Mouse (Mus musculus): Measurements from ENCODE around the gene Gm13178. TPM values are rescaled to one million over a fixed set of nuclear protein-coding genes. Genes with fewer than 3 reads are reported as not detected.

The Gm13178 gene
- polyA plus RNA-seq (2014; fragmentation: Nextera tagmentation; extraction: Ambion mirVana): not detected in 2 replicates

- no peaks in the 10 kb centered on the region for H3K4me1 ChIP-seq (ENCODE audit: control insufficient read depth in 2 of 2, insufficient read depth in 2 of 2, low read length in 2 of 2)
- H3K4me3 ChIP-seq (ENCODE audit: control insufficient read depth in 1 of 2, insufficient read depth in 1 of 2, low read depth in 1 of 2, low read length in 2 of 2): no peak within 1 kb of the TSS
- H3K9me3 ChIP-seq (ENCODE audit: control insufficient read depth, low read length): no peaks in the 10 kb centered on the region
- no peak within 1 kb of the TSS for H3K4me2 ChIP-seq (ENCODE audit: low read length)
- ATAC-seq (ENCODE audit: insufficient number of reproducible peaks, insufficient read depth, low FRiP score, low read depth): no peak
- H3K36me3 ChIP-seq (ENCODE audit: control insufficient read depth, insufficient read depth, low read length): no peaks in the 10 kb centered on the region
- H3K27ac ChIP-seq (replicated peaks in 1 of 2; ENCODE audit: control insufficient read depth in 1 of 2, insufficient read depth in 1 of 2, low read depth in 2 of 2, low read length in 2 of 2): no peak within 1 kb of the TSS
- WGBS: 68% methylated on average over 1 of the region's 1 CpGs
- H3K9ac ChIP-seq (ENCODE audit: low read length): no peak within 1 kb of the TSS
- H3K27me3 ChIP-seq (ENCODE audit: control insufficient read depth, insufficient read depth, low read length): no peaks in the 10 kb centered on the region
Measured at GRCm38 (mm10) chr4:144721304-144721703, at the start of gene Gm13178. Gene Gm13178 (minus strand): TSS chr4:144721404.

GRCm38 (mm10) chr4:144765722-144766121 is 44.5 kb upstream of the Gm13178 start:
- no peak overlapping the region for H3K27ac ChIP-seq (replicated peaks in 1 of 2; ENCODE audit: control insufficient read depth in 1 of 2, insufficient read depth in 1 of 2, low read depth in 2 of 2, low read length in 2 of 2)
- no peaks in the 10 kb centered on the region for H3K4me1 ChIP-seq (ENCODE audit: control insufficient read depth in 2 of 2, insufficient read depth in 2 of 2, low read length in 2 of 2)
- H3K4me2 ChIP-seq (ENCODE audit: low read length): no peak overlapping the region
- WGBS: 22% methylated on average over 2 of the region's 2 CpGs
- no peak overlapping the region for H3K4me3 ChIP-seq (ENCODE audit: control insufficient read depth in 1 of 2, insufficient read depth in 1 of 2, low read depth in 1 of 2, low read length in 2 of 2)
- no peak for ATAC-seq (ENCODE audit: insufficient number of reproducible peaks, insufficient read depth, low FRiP score, low read depth)
- H3K27me3 ChIP-seq (ENCODE audit: control insufficient read depth, insufficient read depth, low read length): no peaks in the 10 kb centered on the region
- H3K9me3 ChIP-seq (ENCODE audit: control insufficient read depth, low read length): no peaks in the 10 kb centered on the region
- no peak overlapping the region for H3K9ac ChIP-seq (ENCODE audit: low read length)
- no peaks in the 10 kb centered on the region for H3K36me3 ChIP-seq (ENCODE audit: control insufficient read depth, insufficient read depth, low read length)

GRCm38 (mm10) chr4:144749139-144749538 is 27.9 kb upstream of the Gm13178 start:
- ATAC-seq (ENCODE audit: insufficient number of reproducible peaks, insufficient read depth, low FRiP score, low read depth): no peak
- no peak overlapping the region for H3K4me2 ChIP-seq (ENCODE audit: low read length)
- H3K9ac ChIP-seq (ENCODE audit: low read length): no peak overlapping the region
- no peaks in the 10 kb centered on the region for H3K27me3 ChIP-seq (ENCODE audit: control insufficient read depth, insufficient read depth, low read length)
- no peak overlapping the region for H3K4me3 ChIP-seq (ENCODE audit: control insufficient read depth in 1 of 2, insufficient read depth in 1 of 2, low read depth in 1 of 2, low read length in 2 of 2)
- H3K4me1 ChIP-seq (ENCODE audit: control insufficient read depth in 2 of 2, insufficient read depth in 2 of 2, low read length in 2 of 2): no peaks in the 10 kb centered on the region
- WGBS: 35% methylated on average over 1 of the region's 1 CpGs
- no peaks in the 10 kb centered on the region for H3K36me3 ChIP-seq (ENCODE audit: control insufficient read depth, insufficient read depth, low read length)
- no peaks in the 10 kb centered on the region for H3K9me3 ChIP-seq (ENCODE audit: control insufficient read depth, low read length)
- H3K27ac ChIP-seq (replicated peaks in 1 of 2; ENCODE audit: control insufficient read depth in 1 of 2, insufficient read depth in 1 of 2, low read depth in 2 of 2, low read length in 2 of 2): no peak overlapping the region

DNA sequence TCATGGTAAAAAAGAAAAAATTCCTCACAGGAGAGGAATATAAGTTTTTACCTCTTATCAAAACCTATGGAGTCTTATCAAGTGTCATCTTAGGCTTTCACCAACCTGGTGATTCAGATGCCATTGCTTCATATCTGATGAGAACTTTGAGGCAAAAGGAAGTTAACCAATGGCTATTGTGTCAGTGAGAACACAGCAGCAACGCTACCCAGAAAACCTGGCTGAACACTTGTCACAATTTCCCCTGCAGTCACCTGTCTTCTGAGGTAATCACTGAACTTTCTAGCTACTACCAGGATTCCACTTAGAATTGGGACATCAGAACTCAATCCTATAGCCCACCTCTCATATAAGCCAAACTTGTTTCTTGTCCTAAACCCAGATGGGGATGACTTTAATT is 1.5 kb downstream of the Gm13178 start:
- no peaks in the 10 kb centered on the region for H3K27me3 ChIP-seq (ENCODE audit: control insufficient read depth, insufficient read depth, low read length)

GRCm38 (mm10) chr4:144718288-144718687 is 2.9 kb downstream of the Gm13178 start:
- no peak overlapping the region for H3K27ac ChIP-seq (replicated peaks in 1 of 2; ENCODE audit: control insufficient read depth in 1 of 2, insufficient read depth in 1 of 2, low read depth in 2 of 2, low read length in 2 of 2)
- 58% methylated on average over 1 of the region's 1 CpGs for WGBS
- no peak overlapping the region for H3K4me3 ChIP-seq (ENCODE audit: control insufficient read depth in 1 of 2, insufficient read depth in 1 of 2, low read depth in 1 of 2, low read length in 2 of 2)
- no peaks in the 10 kb centered on the region for H3K4me1 ChIP-seq (ENCODE audit: control insufficient read depth in 2 of 2, insufficient read depth in 2 of 2, low read length in 2 of 2)
- no peaks in the 10 kb centered on the region for H3K36me3 ChIP-seq (ENCODE audit: control insufficient read depth, insufficient read depth, low read length)
- H3K9ac ChIP-seq (ENCODE audit: low read length): no peak overlapping the region
- no peaks in the 10 kb centered on the region for H3K9me3 ChIP-seq (ENCODE audit: control insufficient read depth, low read length)
- no peaks in the 10 kb centered on the region for H3K27me3 ChIP-seq (ENCODE audit: control insufficient read depth, insufficient read depth, low read length)
- H3K4me2 ChIP-seq (ENCODE audit: low read length): no peak overlapping the region
- 0 out of 2 replicates have a peak, but pooled peaks have one; percentile 50 for ATAC-seq (ENCODE audit: insufficient number of reproducible peaks, insufficient read depth, low FRiP score, low read depth)

More for the DNA sequence above, 1.5 kb downstream of the Gm13178 start:
- no peak for ATAC-seq (ENCODE audit: insufficient number of reproducible peaks, insufficient read depth, low FRiP score, low read depth)
- Histone ChIP-seq H3K9ac (ENCODE audit: low read length) (no peak overlapping the region), H3K4me1 (ENCODE audit: control insufficient read depth in 2 of 2, insufficient read depth in 2 of 2, low read length in 2 of 2) (no peaks in the 10 kb centered on the region), H3K36me3 (ENCODE audit: control insufficient read depth, insufficient read depth, low read length) (no peaks in the 10 kb centered on the region), H3K9me3 (ENCODE audit: control insufficient read depth, low read length) (no peaks in the 10 kb centered on the region), H3K27ac (replicated peaks in 1 of 2; ENCODE audit: control insufficient read depth in 1 of 2, insufficient read depth in 1 of 2, low read depth in 2 of 2, low read length in 2 of 2) (no peak overlapping the region), H3K4me2 (ENCODE audit: low read length) (no peak overlapping the region), H3K4me3 (ENCODE audit: control insufficient read depth in 1 of 2, insufficient read depth in 1 of 2, low read depth in 1 of 2, low read length in 2 of 2) (no peak overlapping the region)
- WGBS: 71% methylated on average over 1 of the region's 1 CpGs

- Histone ChIP-seq H3K4me3 (ENCODE audit: control insufficient read depth in 1 of 2, insufficient read depth in 1 of 2, low read depth in 1 of 2, low read length in 2 of 2) (no peak within 1 kb of the TSS), H3K9ac (ENCODE audit: low read length) (no peak within 1 kb of the TSS), H3K4me2 (ENCODE audit: low read length) (no peak within 1 kb of the TSS), H3K36me3 (ENCODE audit: control insufficient read depth, insufficient read depth, low read length) (no peaks in the 10 kb centered on the region), H3K27ac (replicated peaks in 1 of 2; ENCODE audit: control insufficient read depth in 1 of 2, insufficient read depth in 1 of 2, low read depth in 2 of 2, low read length in 2 of 2) (no peak within 1 kb of the TSS), H3K4me1 (ENCODE audit: control insufficient read depth in 2 of 2, insufficient read depth in 2 of 2, low read length in 2 of 2) (no peaks in the 10 kb centered on the region), H3K27me3 (ENCODE audit: control insufficient read depth, insufficient read depth, low read length) (no peaks in the 10 kb centered on the region), H3K9me3 (ENCODE audit: control insufficient read depth, low read length) (no peaks in the 10 kb centered on the region)
- no peak for ATAC-seq (ENCODE audit: insufficient number of reproducible peaks, insufficient read depth, low FRiP score, low read depth)
- 28% methylated on average over 2 of the region's 2 CpGs for WGBS
Measured at GRCm38 (mm10) chr4:144686268-144686667, 34.9 kb downstream of the Gm13178 start, which contains the start of gene Gm436. Gene Gm436 (minus strand): TSS chr4:144686368.

Other genes starting within 250 kb of the Gm13178 start
- gene 9430007A20Rik, start 201.6 kb downstream of the Gm13178 start, polyA plus RNA-seq (2014; fragmentation: Nextera tagmentation; extraction: Ambion mirVana): not detected in 2 replicates
- not detected in 2 replicates for gene Gm13124, start 156.3 kb downstream of the Gm13178 start, polyA plus RNA-seq (2014; fragmentation: Nextera tagmentation; extraction: Ambion mirVana)
- gene Aadacl4, start 107.7 kb downstream of the Gm13178 start, polyA plus RNA-seq (2014; fragmentation: Nextera tagmentation; extraction: Ambion mirVana): not detected in 2 replicates
- gene Gm436, start 35.0 kb downstream of the Gm13178 start, polyA plus RNA-seq (2014; fragmentation: Nextera tagmentation; extraction: Ambion mirVana): not detected in 2 replicates
- not detected in 2 replicates for gene Gm438, start 65.2 kb upstream of the Gm13178 start, polyA plus RNA-seq (2014; fragmentation: Nextera tagmentation; extraction: Ambion mirVana)
- 33.3 and 36.6 TPM in 2 replicates for gene Dhrs3, start 171.4 kb upstream of the Gm13178 start, polyA plus RNA-seq (2014; fragmentation: Nextera tagmentation; extraction: Ambion mirVana)

All from heart, embryonic 14.5 days (tissue).